Mouse (Mus musculus): Measurements from ENCODE around the gene Flna. TPM values are rescaled to one million over a fixed set of nuclear protein-coding genes. Genes with fewer than 3 reads are reported as not detected.
A peak's percentile ranks its signal among the peaks of the same experiment; 100 is the strongest.
"Not testable (repeated sequence)": the region's sequence is repeated elsewhere in the genome, so short reads cannot be mapped to it uniquely, and the experiment has no call there.

Gene Flna
- polyA plus RNA-seq, 1 experiment from 2014 or later, result 124 TPM

- H3K27me3 ChIP-seq, result no peaks in the 10 kb centered on the region
- peaks cover 19% of the 10 kb centered on the region for H3K4me1 ChIP-seq (replicated peaks)
- WGBS, result 18% methylated on average over 1 of the region's 1 CpGs
Measured at GRCm38 (mm10) chrX:74245107-74245506, 4.5 kb downstream of the Flna start.

GRCm38 (mm10) chrX:74244614-74245083, 5.0 kb downstream of the Flna start:
- Histone ChIP-seq H3K9me3 (replicated peaks) (no peaks in the 10 kb centered on the region), H3K4me3 (peak overlapping the region; percentile 64), H3K27me3 (no peaks in the 10 kb centered on the region), H3K27ac (peak overlapping the region; percentile 91), H3K9ac (peak overlapping the region; percentile 69), H3K4me1 (replicated peaks) (peaks cover 19% of the 10 kb centered on the region), H3K4me2 (peak overlapping the region; percentile 70), H3K36me3 (peaks cover 33% of the 10 kb centered on the region)
- WGBS, result 9% methylated on average over 3 of the region's 3 CpGs
- ATAC-seq (replicated peaks; ENCODE audit: insufficient number of reproducible peaks, insufficient read depth, low FRiP score, low read depth), result peak; percentile 70

More at GRCm38 (mm10) chrX:74245107-74245506, 4.5 kb downstream of the Flna start:
- Histone ChIP-seq H3K36me3 (peaks cover 30% of the 10 kb centered on the region), H3K9ac (peak overlapping the region; percentile 69), H3K27ac (peak overlapping the region; percentile 91), H3K9me3 (replicated peaks) (no peaks in the 10 kb centered on the region), H3K4me2 (peak overlapping the region; percentile 70), H3K4me3 (peak overlapping the region; percentile 64)
- ATAC-seq (replicated peaks; ENCODE audit: insufficient number of reproducible peaks, insufficient read depth, low FRiP score, low read depth), result no peak

DNA sequence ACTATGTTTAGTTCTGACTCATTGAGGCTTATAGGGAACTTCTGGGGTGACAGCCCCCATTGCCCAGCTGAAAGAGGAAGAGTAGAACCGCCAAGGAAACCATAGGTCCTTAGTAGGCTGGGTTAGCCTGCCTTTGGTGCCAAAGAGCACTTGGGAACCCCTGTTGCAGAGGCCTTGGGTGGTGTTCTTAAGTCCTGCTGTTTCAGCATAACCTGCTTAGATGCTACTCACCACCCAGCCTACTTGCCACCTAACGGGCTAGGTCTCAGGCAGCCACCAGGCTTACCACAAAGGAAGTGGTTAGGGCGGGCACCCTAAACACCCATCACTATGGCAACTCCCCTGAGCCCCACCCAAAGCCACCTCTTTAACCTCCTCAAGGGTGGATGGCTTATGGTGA, 5.8 kb downstream of the Flna start:
- Histone ChIP-seq H3K9ac (peak overlapping the region; percentile 48), H3K4me2 (peak overlapping the region; percentile 70), H3K27ac (peak overlapping the region; percentile 91), H3K9me3 (replicated peaks) (no peaks in the 10 kb centered on the region), H3K27me3 (no peaks in the 10 kb centered on the region), H3K4me1 (replicated peaks) (peaks cover 16% of the 10 kb centered on the region), H3K4me3 (peak overlapping the region; percentile 64), H3K36me3 (peaks cover 42% of the 10 kb centered on the region)
- WGBS, result 50% methylated on average over 3 of the region's 3 CpGs
- ATAC-seq (replicated peaks; ENCODE audit: insufficient number of reproducible peaks, insufficient read depth, low FRiP score, low read depth), result no peak

GRCm38 (mm10) chrX:74243396-74243795, 6.2 kb downstream of the Flna start:
- WGBS, result 65% methylated on average over 2 of the region's 2 CpGs
- Histone ChIP-seq H3K9ac (peak overlapping the region; percentile 48), H3K4me3 (peak overlapping the region; percentile 64), H3K36me3 (peaks cover 46% of the 10 kb centered on the region), H3K27me3 (no peaks in the 10 kb centered on the region), H3K27ac (peak overlapping the region; percentile 91; the same call in 1 of the 2 replicates), H3K9me3 (replicated peaks) (no peaks in the 10 kb centered on the region), H3K4me2 (peak overlapping the region; percentile 70), H3K4me1 (replicated peaks) (peaks cover 16% of the 10 kb centered on the region)
- ATAC-seq (replicated peaks; ENCODE audit: insufficient number of reproducible peaks, insufficient read depth, low FRiP score, low read depth), result no peak

- H3K4me2 ChIP-seq, result no peak overlapping the region
- H3K4me1 ChIP-seq (replicated peaks), result peaks cover 14% of the 10 kb centered on the region
- no peaks in the 10 kb centered on the region for H3K27me3 ChIP-seq
- ATAC-seq (replicated peaks; ENCODE audit: insufficient number of reproducible peaks, insufficient read depth, low FRiP score, low read depth), result no peak
- peaks cover 72% of the 10 kb centered on the region for H3K36me3 ChIP-seq
- H3K27ac ChIP-seq, result no peak overlapping the region
- H3K4me3 ChIP-seq, result no peak overlapping the region
- no peaks in the 10 kb centered on the region for H3K9me3 ChIP-seq (replicated peaks)
- no peak overlapping the region for H3K9ac ChIP-seq
- WGBS, result 90% methylated on average over 4 of the region's 4 CpGs
Measured at GRCm38 (mm10) chrX:74240332-74240731, 9.3 kb downstream of the Flna start.

- Histone ChIP-seq H3K9me3 (replicated peaks) (no peaks in the 10 kb centered on the region), H3K4me2 (no peak overlapping the region), H3K27me3 (no peaks in the 10 kb centered on the region), H3K4me3 (no peak overlapping the region), H3K27ac (no peak overlapping the region), H3K9ac (no peak overlapping the region), H3K4me1 (replicated peaks) (no peaks in the 10 kb centered on the region), H3K36me3 (peaks cover 87% of the 10 kb centered on the region)
- 81% methylated on average over 5 of the region's 5 CpGs for WGBS
- ATAC-seq (replicated peaks; ENCODE audit: insufficient number of reproducible peaks, insufficient read depth, low FRiP score, low read depth), result no peak
Measured at GRCm38 (mm10) chrX:74233196-74233595, 16.4 kb downstream of the Flna start.

- H3K27ac ChIP-seq, result no peak overlapping the region
- no peaks in the 10 kb centered on the region for H3K9me3 ChIP-seq (replicated peaks)
- no peak overlapping the region for H3K9ac ChIP-seq
- H3K4me2 ChIP-seq, result no peak overlapping the region
- 82% methylated on average over 1 of the region's 1 CpGs for WGBS
- H3K4me1 ChIP-seq (replicated peaks), result no peaks in the 10 kb centered on the region
- H3K36me3 ChIP-seq, result peaks cover 92% of the 10 kb centered on the region
- H3K27me3 ChIP-seq, result no peaks in the 10 kb centered on the region
- no peak overlapping the region for H3K4me3 ChIP-seq
- ATAC-seq (replicated peaks; ENCODE audit: insufficient number of reproducible peaks, insufficient read depth, low FRiP score, low read depth), result no peak
Measured at GRCm38 (mm10) chrX:74230038-74230437, 19.6 kb downstream of the Flna start.

GRCm38 (mm10) chrX:74220099-74220498, 29.5 kb downstream of the Flna start:
- not testable (repeated sequence) for H3K4me2 ChIP-seq; H3K4me1 ChIP-seq (replicated peaks); H3K9me3 ChIP-seq (replicated peaks); ATAC-seq (replicated peaks; ENCODE audit: insufficient number of reproducible peaks, insufficient read depth, low FRiP score, low read depth); H3K27ac ChIP-seq; H3K4me3 ChIP-seq; H3K27me3 ChIP-seq; H3K9ac ChIP-seq
- 56% methylated on average over 1 of the region's 1 CpGs for whole genome bisulfite sequencing
- peaks cover 12% of the 10 kb centered on the region for H3K36me3 ChIP-seq

DNA sequence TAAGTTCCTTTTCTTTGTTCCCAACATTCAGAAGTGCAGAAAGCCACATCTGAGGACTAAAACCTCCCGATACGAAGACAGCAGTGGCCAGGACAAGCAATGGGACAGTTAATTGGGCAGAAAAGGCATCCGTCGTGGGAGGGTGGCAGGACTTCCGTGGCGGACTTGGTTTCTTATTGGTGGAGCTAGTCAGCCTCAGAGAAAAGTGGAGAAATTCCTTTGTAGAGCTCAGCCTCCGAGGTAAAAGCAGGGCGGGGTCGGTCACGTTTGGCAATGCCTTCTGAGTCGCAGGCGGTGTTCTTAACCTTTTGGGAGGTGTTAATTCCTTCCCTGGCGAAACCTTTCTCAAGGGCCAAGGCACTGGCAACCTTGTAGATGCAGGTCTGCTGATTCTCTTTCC, 30.2 kb downstream of the Flna start:
- peaks cover 5% of the 10 kb centered on the region for H3K36me3 ChIP-seq
- no peak overlapping the region for H3K27ac ChIP-seq
- no peak overlapping the region for H3K4me3 ChIP-seq
- no peaks in the 10 kb centered on the region for H3K4me1 ChIP-seq (replicated peaks)
- H3K9ac ChIP-seq, result no peak overlapping the region
- 49% methylated on average over 13 of the region's 13 CpGs for WGBS
- no peaks in the 10 kb centered on the region for H3K9me3 ChIP-seq (replicated peaks)
- H3K4me2 ChIP-seq, result no peak overlapping the region
- ATAC-seq (replicated peaks; ENCODE audit: insufficient number of reproducible peaks, insufficient read depth, low FRiP score, low read depth), result no peak
- no peaks in the 10 kb centered on the region for H3K27me3 ChIP-seq

DNA sequence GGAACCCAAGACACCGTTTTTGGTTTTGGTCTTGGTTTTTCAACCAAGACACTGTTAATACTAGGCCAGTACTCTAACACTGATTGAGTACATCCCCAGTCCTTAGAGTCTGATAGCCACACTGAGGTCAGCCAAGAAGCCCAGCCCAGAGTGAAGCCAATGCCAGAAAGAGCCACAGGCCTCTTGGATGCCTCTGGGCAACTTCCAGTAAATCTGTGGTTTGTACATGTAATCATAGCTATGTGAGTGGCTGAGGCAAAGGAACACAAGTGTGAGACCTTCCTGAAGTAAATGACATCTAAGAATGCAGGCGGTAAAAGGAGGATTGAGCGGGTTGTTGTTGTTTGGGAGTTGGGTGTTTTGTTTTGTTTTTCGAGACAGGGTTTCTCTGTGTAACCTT, 31.1 kb downstream of the Flna start:
- Histone ChIP-seq H3K9me3 (replicated peaks) (no peaks in the 10 kb centered on the region), H3K4me3 (no peak overlapping the region), H3K27me3 (no peaks in the 10 kb centered on the region), H3K4me2 (no peak overlapping the region), H3K9ac (no peak overlapping the region), H3K4me1 (replicated peaks) (no peaks in the 10 kb centered on the region), H3K36me3 (no peaks in the 10 kb centered on the region; the same call in 1 of the 2 replicates), H3K27ac (no peak overlapping the region)
- ATAC-seq (replicated peaks; ENCODE audit: insufficient number of reproducible peaks, insufficient read depth, low FRiP score, low read depth), result no peak
- 85% methylated on average over 4 of the region's 4 CpGs for WGBS

GRCm38 (mm10) chrX:74203556-74203955, 46.1 kb downstream of the Flna start:
- ATAC-seq (replicated peaks; ENCODE audit: insufficient number of reproducible peaks, insufficient read depth, low FRiP score, low read depth), result no peak
- Histone ChIP-seq H3K27ac (no peak overlapping the region), H3K36me3 (no peaks in the 10 kb centered on the region), H3K9ac (no peak overlapping the region), H3K27me3 (no peaks in the 10 kb centered on the region), H3K4me2 (no peak overlapping the region), H3K9me3 (replicated peaks) (no peaks in the 10 kb centered on the region), H3K4me3 (no peak overlapping the region), H3K4me1 (replicated peaks) (no peaks in the 10 kb centered on the region)
- whole genome bisulfite sequencing, result 75% methylated on average over 2 of the region's 2 CpGs

- H3K4me2 ChIP-seq, result no peak within 1 kb of the TSS
- no peaks in the 10 kb centered on the region for H3K9me3 ChIP-seq (replicated peaks)
- no peaks in the 10 kb centered on the region for H3K27me3 ChIP-seq
- no peaks in the 10 kb centered on the region for H3K36me3 ChIP-seq
- H3K4me1 ChIP-seq (replicated peaks), result no peaks in the 10 kb centered on the region
- H3K27ac ChIP-seq, result no peak within 1 kb of the TSS
- ATAC-seq (replicated peaks; ENCODE audit: insufficient number of reproducible peaks, insufficient read depth, low FRiP score, low read depth), result no peak
- H3K4me3 ChIP-seq, result no peak within 1 kb of the TSS
- no peak within 1 kb of the TSS for H3K9ac ChIP-seq
- WGBS, result 83% methylated on average over 17 of the region's 17 CpGs
Measured at GRCm38 (mm10) chrX:74176959-74177358, 72.7 kb downstream of the Flna start, which contains the start of gene Tktl1. Tktl1 (plus strand) TSS chrX:74177259.

Data from heart, embryonic 15.5 days (tissue).